Mouse (Mus musculus) brain, embryonic 14.5 days (tissue): ENCODE data around the gene Gimap4.

Source experiments
- CTCF ChIP-seq: fragments of 200-500 bp; IDR thresholded peaks from 2 replicates; pipeline ENCODE4 v1.5.1; 2012; ENCODE audit warnings: inconsistent platforms, mild to moderate bottlenecking, moderate library complexity, borderline replicate concordance; ENCODE audit not compliant: insufficient read depth, insufficient read length; ENCODE audit errors: extremely low read depth
- POLR2A ChIP-seq: fragments of 200-500 bp; IDR thresholded peaks from 2 replicates; pipeline ENCODE4 v1.6.1; 2012; ENCODE audit warnings: mild to moderate bottlenecking, inconsistent platforms, borderline replicate concordance; ENCODE audit not compliant: poor library complexity, insufficient read depth, insufficient read length, severe bottlenecking; ENCODE audit errors: extremely low read depth

DNA sequence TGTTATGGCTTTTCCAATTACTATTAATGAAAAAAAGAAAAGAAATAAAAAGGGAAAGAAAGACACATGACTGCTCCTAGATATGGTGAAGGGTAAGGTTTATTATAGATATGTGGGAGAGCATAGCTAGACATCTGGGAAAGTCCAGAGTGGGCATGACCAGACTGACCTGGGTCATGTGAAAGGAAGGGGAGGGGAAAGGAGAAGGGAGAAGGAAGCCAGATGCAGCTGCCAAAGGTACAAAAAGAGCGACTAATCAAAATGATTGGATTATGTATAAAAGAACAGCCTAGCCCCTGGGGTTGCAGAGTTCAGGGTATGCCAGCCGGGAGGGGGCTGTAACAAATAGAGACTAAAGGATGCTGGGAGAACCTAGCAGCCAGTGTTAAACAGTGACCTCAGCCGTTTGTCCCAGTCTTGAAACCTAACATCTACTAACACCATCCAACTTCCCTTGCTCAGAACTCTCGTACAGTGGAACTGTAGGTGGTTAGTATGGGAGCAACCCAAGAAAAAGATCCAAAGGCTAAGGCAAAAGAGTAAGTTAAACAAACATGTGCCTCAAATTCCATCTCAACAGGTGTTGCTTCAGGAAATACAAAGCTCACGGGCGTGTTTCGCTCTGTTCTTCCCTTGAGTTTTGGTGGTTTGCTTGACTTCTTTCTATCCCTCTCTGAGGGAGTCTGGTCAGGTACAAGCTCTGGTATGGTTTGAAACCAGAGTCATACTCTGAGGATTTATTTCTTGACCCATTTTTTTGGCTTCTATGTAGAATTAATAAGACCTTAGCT, 13.9 kb downstream of the Gimap4 start:
- TF ChIP-seq CTCF (no peak), POLR2A (no peak)
